ENCODE assay signal across 9 mouse cellular contexts in genomic region chr5:140662741-140663592, GRCm38 (mm10). TPM values are rescaled to one million over a fixed set of nuclear protein-coding genes. Genes with fewer than 3 reads are reported as not detected.
A peak's percentile ranks its signal among the peaks of the same experiment; 100 is the strongest.
DNase-seq lines count a peak whose midpoint lies in the region; ATAC-seq lines count a peak whose summit lies in the region.
"Had no signal": no experiment of that assay in that cellular context is flagged by ENCODE, and none has a peak within 500 bp of the region (broad histone marks: within the 10 kb centered on the region; RNA-seq: fewer than 3 reads in every experiment).

No protein-coding gene starts in this region.

- no peak overlapping the region for H3K4me3 ChIP-seq in kidney, embryonic 15.5 days (replicated peaks)
- no peak overlapping the region for H3K4me3 ChIP-seq in stomach, embryonic 16.5 days (replicated peaks; ENCODE audit: low read length)
- H3K4me3 ChIP-seq: megakaryocyte, embryonic 14.5 days had no signal

- WGBS in kidney, embryonic 15.5 days, result 64% methylated on average over 17 of the region's 17 CpGs
- 58% methylated on average over 17 of the region's 17 CpGs for WGBS in stomach, embryonic 16.5 days

- peaks cover 15% of the 10 kb centered on the region; the same call in 1 of the 2 replicates for H3K36me3 ChIP-seq in kidney, embryonic 15.5 days
- peaks cover 3% of the 10 kb centered on the region; the same call in 1 of the 2 replicates for H3K36me3 ChIP-seq in stomach, embryonic 16.5 days (ENCODE audit: control insufficient read depth, insufficient read depth, low read length)

- no peak for DNase-seq in kidney, postnatal 36 days
- DNase-seq in spleen, adult 18-20 months, result peak; percentile 51 to 59
- DNase-seq in spleen, adult 12 weeks (ENCODE audit: low spot score), result no peak
- no peak for DNase-seq in heart, postnatal 4 days
- no peak for DNase-seq in T-cell, adult 2 months (ENCODE audit: low spot score)

- ATAC-seq in kidney, embryonic 15.5 days (replicated peaks; ENCODE audit: low FRiP score), result peak; percentile 40; the same call in 1 of the 2 replicates
- ATAC-seq in inflammation-experienced regulatory T-cells, adult 6 months, result peak; percentile 33
- no peak for ATAC-seq in stomach, embryonic 16.5 days (ENCODE audit: insufficient read depth, low FRiP score)

- peak overlapping the region; percentile 34; the same call in 1 of the 2 replicates for H3K27ac ChIP-seq in kidney, embryonic 15.5 days
- 0 out of 2 replicates have a peak overlapping the region, but pooled peaks have one; percentile 25 for H3K27ac ChIP-seq in stomach, embryonic 16.5 days (ENCODE audit: low read length)

- no peak overlapping the region for H3K9ac ChIP-seq in kidney, embryonic 15.5 days
- H3K9ac ChIP-seq in stomach, embryonic 16.5 days (ENCODE audit: low read length), result no peak overlapping the region

- no peaks in the 10 kb centered on the region for H3K9me3 ChIP-seq in kidney, embryonic 15.5 days (replicated peaks)
- H3K9me3 ChIP-seq in stomach, embryonic 16.5 days (replicated peaks; ENCODE audit: control insufficient read depth, low read length), result no peaks in the 10 kb centered on the region
- H3K9me3 ChIP-seq: megakaryocyte, embryonic 14.5 days had no signal

- H3K27me3 ChIP-seq in kidney, embryonic 15.5 days, result no peaks in the 10 kb centered on the region
- H3K27me3 ChIP-seq in stomach, embryonic 16.5 days (ENCODE audit: control insufficient read depth, insufficient read depth, low read length), result no peaks in the 10 kb centered on the region

- peaks cover 34% of the 10 kb centered on the region for H3K4me1 ChIP-seq in kidney, embryonic 15.5 days
- H3K4me1 ChIP-seq in stomach, embryonic 16.5 days (ENCODE audit: control insufficient read depth, insufficient read depth, low read length), result peaks cover 29% of the 10 kb centered on the region

- no peak overlapping the region for H3K4me2 ChIP-seq in kidney, embryonic 15.5 days
- H3K4me2 ChIP-seq in stomach, embryonic 16.5 days (ENCODE audit: low read depth, low read length), result no peak overlapping the region

RNA-seq across cellular contexts. Expression of gene Ttyh3, which starts 14.1 kb away (rescaled TPM):
- 32.3 and 39.9 TPM in 2 replicates for polyA plus RNA-seq in kidney, embryonic 15.5 days (2015; fragmentation: Nextera tagmentation; extraction: Ambion mirVana)
- polyA plus RNA-seq in inflammation-experienced regulatory T-cells, adult 6 months (2017; shearing (Covaris generic)), result 1 to 10 TPM; 2.8 to 4.2 (median 3.7) TPM
- polyA plus RNA-seq in stomach, embryonic 16.5 days (2015; fragmentation: Nextera tagmentation; extraction: Ambion mirVana), result 13.8 and 17.8 TPM in 2 replicates
- 10 to 100 TPM; 83.0 to 90.4 TPM for total RNA-seq in heart, postnatal 4 days (2021)

RNA-seq across cellular contexts. Expression of gene Iqce, which starts 39.2 kb away (rescaled TPM):
- polyA plus RNA-seq in kidney, embryonic 15.5 days (2015; fragmentation: Nextera tagmentation; extraction: Ambion mirVana), result 25.7 and 29.3 TPM in 2 replicates
- 10 to 100 TPM; 22.6 to 30.2 (median 27.3) TPM for polyA plus RNA-seq in inflammation-experienced regulatory T-cells, adult 6 months (2017; shearing (Covaris generic))
- polyA plus RNA-seq in stomach, embryonic 16.5 days (2015; fragmentation: Nextera tagmentation; extraction: Ambion mirVana), result 19.2 and 21.1 TPM in 2 replicates
- 10 to 100 TPM; 11.3 to 12.8 TPM for total RNA-seq in heart, postnatal 4 days (2021)

RNA-seq across cellular contexts. Expression of gene Brat1, which starts 41.8 kb away (rescaled TPM):
- 21.5 and 25.0 TPM in 2 replicates for polyA plus RNA-seq in kidney, embryonic 15.5 days (2015; fragmentation: Nextera tagmentation; extraction: Ambion mirVana)
- 10 to 100 TPM; 14.0 to 14.1 (median 14.1) TPM for polyA plus RNA-seq in inflammation-experienced regulatory T-cells, adult 6 months (2017; shearing (Covaris generic))
- 20.4 and 20.7 TPM in 2 replicates for polyA plus RNA-seq in stomach, embryonic 16.5 days (2015; fragmentation: Nextera tagmentation; extraction: Ambion mirVana)
- 1 to 10 TPM; 8.3 to 9.0 TPM for total RNA-seq in heart, postnatal 4 days (2021)

RNA-seq across cellular contexts. Expression of gene Lfng, which starts 55.8 kb away (rescaled TPM):
- 32.3 and 34.5 TPM in 2 replicates for polyA plus RNA-seq in kidney, embryonic 15.5 days (2015; fragmentation: Nextera tagmentation; extraction: Ambion mirVana)
- 10 to 100 TPM; 16.8 to 44.8 (median 23.1) TPM for polyA plus RNA-seq in inflammation-experienced regulatory T-cells, adult 6 months (2017; shearing (Covaris generic))
- 21.5 and 21.6 TPM in 2 replicates for polyA plus RNA-seq in stomach, embryonic 16.5 days (2015; fragmentation: Nextera tagmentation; extraction: Ambion mirVana)
- 10 to 100 TPM; 11.6 to 12.1 TPM for total RNA-seq in heart, postnatal 4 days (2021)

Comparison
In these comparisons a context has a peak if more than half of its experiments do, and no peak if none do; other contexts are left out.
1. DNase-seq: peak in spleen, adult 18-20 months (2 of 2); none in kidney, postnatal 36 days (0 of 2), spleen, adult 12 weeks (single experiment), heart, postnatal 4 days (single experiment) and T-cell, adult 2 months (single experiment).